Mouse (Mus musculus) thymus, adult 18-20 months (tissue): ENCODE data around the gene Slpi.
A peak's percentile ranks its signal among the peaks of the same experiment; 100 is the strongest.

Experiments used
- DNase-seq, 2 experiments: peaks; one replicate each; pipeline ENCODE4 v3.0.0; 2022; ENCODE audit warnings: mixed read lengths in 2 of 2

Gene Slpi

DNA sequence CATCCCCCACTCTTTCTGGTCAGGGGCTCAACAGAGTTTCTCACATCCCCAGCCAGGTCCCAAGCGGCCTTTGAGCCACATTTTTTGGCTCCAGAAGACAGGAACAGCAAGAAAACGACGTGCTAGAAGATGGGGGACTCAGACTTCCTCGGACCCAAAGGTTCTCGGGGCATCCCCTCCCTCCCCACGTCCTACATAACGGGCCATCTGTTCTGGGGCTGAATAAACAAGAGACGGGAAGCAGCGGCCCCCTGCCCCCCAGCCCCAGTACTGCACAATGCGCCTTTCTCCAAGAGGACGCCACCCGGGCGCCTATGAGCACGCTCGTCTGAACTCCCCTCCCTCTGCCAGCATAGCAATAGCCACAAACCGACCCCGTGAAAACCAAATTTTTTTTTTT is at the start of gene Slpi:
Slpi (minus strand) TSS at position 76 of the 400 bp plus-strand sequence.
- DNase-seq = no peak

- DNase-seq = no peak
Observed at GRCm38 (mm10) chr2:164438257-164438656, 49.4 kb upstream of the Slpi start.

- DNase-seq = no peak
Observed at GRCm38 (mm10) chr2:164437710-164438109, 48.8 kb upstream of the Slpi start.

DNA sequence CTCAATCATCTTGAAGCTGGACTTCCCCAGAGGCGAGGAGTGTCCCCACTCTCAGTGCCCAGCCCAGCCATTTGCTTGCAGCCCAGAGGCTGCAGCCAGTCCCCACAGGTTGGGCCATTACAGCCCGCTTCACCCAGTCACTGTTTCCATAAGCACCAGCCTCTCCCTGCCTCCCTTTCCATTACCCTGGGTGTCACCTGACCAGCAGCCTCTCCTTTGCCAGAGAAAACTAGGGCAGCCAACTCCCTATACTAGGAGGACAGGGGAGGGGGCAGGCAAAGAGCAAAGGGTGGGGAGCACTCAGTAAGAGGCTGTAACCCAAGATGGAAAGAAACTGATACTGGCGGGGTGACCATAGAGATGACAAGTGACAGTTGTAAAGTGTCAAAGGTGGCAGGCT is 48.1 kb upstream of the Slpi start:
- no peak for DNase-seq

GRCm38 (mm10) chr2:164436215-164436913 is 47.5 kb upstream of the Slpi start:
- no peak for DNase-seq

- no peak for DNase-seq
Observed at GRCm38 (mm10) chr2:164435216-164436090, 46.6 kb upstream of the Slpi start.

DNA sequence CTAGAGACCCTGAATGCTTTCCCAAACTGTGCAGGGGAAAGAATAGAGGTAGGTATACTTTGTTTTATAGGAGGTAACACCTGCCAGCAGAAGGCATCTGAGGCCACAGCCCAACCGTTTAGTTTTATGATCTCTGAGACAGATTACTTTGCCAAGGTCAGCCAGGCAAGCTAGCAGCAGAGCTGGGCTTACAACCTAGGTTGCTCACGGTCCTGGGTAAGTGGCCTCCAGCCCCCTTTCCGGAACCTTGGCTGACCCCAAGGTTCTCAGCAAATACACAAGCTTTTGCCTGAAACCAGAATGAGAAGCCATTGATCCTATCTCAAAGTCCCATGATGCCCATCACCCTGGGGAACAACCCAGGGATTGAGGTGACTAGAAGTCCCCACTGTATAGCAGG is 45.8 kb upstream of the Slpi start:
- no peak for DNase-seq

- DNase-seq = no peak
Observed at GRCm38 (mm10) chr2:164433278-164433895, 44.5 kb upstream of the Slpi start.

GRCm38 (mm10) chr2:164432541-164433191 is 43.8 kb upstream of the Slpi start:
- no peak for DNase-seq

- no peak for DNase-seq
Observed at GRCm38 (mm10) chr2:164431676-164432465, 43.0 kb upstream of the Slpi start.

DNA sequence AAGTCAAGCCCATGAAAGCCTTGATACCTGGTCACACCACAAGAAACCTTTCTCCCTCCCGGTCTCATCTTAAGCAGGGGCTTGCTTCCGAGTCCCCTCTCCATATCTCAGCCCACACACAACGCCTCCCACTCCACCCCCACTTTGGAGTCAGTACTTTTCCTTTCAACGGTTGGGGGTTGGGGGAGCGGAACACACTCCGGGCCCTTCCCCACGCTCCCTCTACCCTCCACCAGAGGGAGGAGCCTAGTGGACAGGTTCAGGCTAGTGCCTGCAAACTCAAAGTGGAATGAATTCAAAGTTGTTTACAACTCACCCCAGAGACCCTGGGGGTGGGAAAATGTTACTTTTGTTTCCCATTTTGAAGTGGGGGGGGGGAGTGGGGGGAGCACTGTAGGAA is 41.8 kb upstream of the Slpi start:
- DNase-seq = no peak

- DNase-seq = no peak
Observed at GRCm38 (mm10) chr2:164429881-164430615, 41.2 kb upstream of the Slpi start.

- DNase-seq = no peak
Observed at GRCm38 (mm10) chr2:164428451-164428850, 39.6 kb upstream of the Slpi start.

DNA sequence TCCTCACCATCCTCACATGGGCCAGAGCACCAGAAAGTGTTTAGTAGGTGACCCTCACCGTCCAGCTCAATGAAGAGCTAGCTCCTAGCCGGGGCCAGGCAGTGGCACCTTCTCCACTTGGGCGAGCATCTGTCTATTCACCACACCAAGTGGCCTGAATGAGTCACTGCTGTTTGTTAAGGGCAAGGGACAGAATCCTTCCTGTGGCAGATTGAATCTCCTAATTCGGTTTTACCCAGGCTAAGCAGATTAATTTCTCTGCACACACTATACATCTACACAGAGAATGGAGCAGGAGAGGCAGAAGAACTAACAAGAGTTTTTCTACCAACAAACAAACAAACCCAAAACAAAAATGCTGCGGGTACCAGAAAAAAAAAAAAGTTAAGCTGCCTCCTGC is 38.1 kb upstream of the Slpi start:
- DNase-seq = no peak

GRCm38 (mm10) chr2:164426121-164426520 is 37.2 kb upstream of the Slpi start:
- no peak for DNase-seq

DNA sequence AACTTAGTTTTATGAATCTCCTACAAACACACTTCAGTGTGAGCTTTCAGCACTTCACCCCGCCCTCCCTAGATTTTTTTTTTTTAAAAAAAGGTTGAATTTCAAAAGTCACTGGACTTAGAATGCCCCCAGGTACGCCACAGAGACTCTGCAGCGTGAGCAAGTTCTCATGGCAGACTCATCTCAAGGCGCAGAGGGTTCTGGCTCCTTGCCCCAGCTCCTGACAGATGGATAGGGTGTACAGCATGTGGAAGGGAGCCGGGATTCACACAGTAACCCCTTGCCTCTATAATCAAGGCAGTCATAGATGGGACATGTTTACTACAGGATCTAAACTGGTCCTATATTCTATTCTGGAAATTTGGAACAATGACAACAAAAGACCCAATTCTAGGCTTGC is 36.5 kb upstream of the Slpi start:
- no peak for DNase-seq

DNA sequence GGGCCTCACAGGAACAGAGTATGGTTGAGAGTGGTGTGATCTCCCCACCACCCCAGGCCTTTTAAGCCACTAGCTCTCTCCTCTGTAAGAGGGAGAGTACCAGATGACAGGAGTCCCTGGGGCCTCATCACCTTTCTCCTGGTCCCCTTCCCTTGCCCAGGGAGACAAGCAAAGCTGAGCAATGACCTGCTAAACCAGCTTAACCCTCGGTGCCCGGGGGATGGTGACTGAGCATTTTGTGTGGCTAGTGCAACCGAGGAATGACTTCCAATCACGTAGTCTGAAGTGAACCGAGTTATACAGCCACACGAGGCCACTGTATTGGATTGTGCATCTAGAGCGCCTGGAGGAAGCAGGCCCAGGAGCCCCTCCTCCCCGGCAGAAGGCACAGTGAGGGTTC is 35.5 kb upstream of the Slpi start:
- no peak for DNase-seq

DNA sequence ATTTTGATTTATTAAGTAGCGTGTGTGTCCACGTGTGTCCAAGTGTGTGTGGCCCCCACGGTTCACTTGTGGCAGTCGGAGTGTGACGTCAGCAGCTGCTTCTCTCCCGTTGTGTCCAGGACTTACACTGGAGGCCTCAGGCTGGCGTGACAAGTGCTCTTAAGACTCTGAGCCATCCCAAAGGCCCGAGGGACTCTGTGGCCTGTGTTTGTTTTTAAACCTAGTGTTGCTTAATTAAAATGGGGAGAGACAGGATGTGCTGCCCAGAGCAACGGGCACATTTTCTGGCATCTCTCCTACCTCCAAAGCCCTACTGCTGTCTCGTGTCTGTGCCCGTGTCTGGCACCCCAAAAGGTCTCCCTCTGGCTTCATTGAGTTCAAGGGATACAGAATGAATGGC is 34.6 kb upstream of the Slpi start:
- DNase-seq = no peak

DNA sequence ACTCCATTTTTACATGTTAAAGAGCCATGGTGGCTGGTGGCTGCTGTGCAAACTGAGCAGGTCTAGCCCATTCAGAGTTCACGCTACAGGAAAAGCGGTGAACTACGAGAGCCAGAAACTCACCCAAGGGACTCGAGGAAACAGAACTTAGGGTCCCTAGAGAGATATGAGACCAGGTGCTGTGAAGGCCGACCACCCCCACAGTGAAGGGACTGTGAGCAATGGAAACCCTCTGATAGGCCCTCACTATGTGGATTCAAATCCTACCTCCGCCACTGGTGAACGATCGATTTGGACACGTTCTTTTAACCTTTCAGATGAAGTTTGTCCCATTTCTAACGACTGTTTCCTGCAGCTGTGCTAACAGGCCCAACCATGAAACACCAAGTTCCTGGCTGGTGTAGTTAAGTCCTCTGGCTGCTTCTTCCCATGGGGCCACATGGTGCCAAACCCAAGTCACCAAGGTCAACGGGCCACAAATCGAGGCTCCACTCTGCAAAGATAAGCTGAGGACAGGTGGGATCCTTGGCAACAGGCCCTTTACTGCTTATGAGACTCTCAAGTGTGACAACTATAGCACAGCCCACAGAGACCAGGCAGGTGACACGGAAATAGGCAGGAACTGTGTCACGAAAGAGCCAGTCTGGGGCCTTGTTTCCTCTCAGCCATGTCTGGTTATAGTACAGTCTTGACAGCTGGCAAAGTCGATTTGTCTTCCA is 33.9 kb upstream of the Slpi start:
- DNase-seq = peak in 1 of 2 experiments; percentile 30

GRCm38 (mm10) chr2:164421979-164422378 is 33.1 kb upstream of the Slpi start:
- DNase-seq = no peak

GRCm38 (mm10) chr2:164421306-164421705 is 32.4 kb upstream of the Slpi start:
- no peak for DNase-seq
